ENCODE assay signal across 18 mouse cellular contexts in the genomic region with DNA sequence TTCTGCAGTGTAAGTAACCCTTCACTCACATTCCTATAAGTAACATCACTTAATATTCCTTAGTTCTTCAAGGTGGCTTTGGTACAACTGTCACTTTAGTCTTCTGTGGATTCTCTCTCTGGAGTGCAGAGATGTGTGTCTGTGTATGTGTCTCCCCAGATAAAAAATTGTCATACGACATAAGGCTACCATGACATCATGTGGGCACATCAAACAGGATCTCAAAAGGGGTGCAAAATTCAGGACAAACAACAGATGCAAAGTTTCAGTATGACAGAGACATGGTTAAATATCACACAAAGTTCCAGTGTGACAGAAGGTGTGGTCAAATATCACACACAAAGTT.
"Had no signal": no experiment of that assay in that cellular context is flagged by ENCODE, and none has a peak within 500 bp of the region (broad histone marks: within the 10 kb centered on the region; RNA-seq: fewer than 3 reads in every experiment).

No protein-coding gene starts in this region.

- H3K9me3 ChIP-seq: limb, embryonic 10.5 days; limb, embryonic 13.5 days; midbrain, embryonic 12.5 days; midbrain, embryonic 15.5 days; neural tube, embryonic 12.5 days; neural tube, embryonic 15.5 days had no signal

- H3K9ac ChIP-seq: limb, embryonic 13.5 days; midbrain, embryonic 12.5 days; midbrain, embryonic 15.5 days; neural tube, embryonic 12.5 days; neural tube, embryonic 15.5 days had no signal

- DNase-seq: kidney, adult 2 months; kidney, postnatal 25 days; layer of hippocampus, adult 9-11 months; right cerebral cortex, adult 18-20 months; right cerebral cortex, postnatal 25 days; spleen, adult 18-20 months; thymus, adult 18-20 months; thymus, postnatal 36 days had no signal

- H3K4me2 ChIP-seq: limb, embryonic 13.5 days; midbrain, embryonic 12.5 days; midbrain, embryonic 15.5 days; neural tube, embryonic 12.5 days; neural tube, embryonic 15.5 days had no signal

- ATAC-seq: intestine, postnatal 0 days; midbrain, embryonic 15.5 days had no signal

- H3K4me3 ChIP-seq: layer of hippocampus, adult 2 months; limb, embryonic 10.5 days; limb, embryonic 13.5 days; midbrain, embryonic 12.5 days; midbrain, embryonic 15.5 days; neural tube, embryonic 12.5 days; neural tube, embryonic 15.5 days had no signal

- H3K4me1 ChIP-seq: limb, embryonic 10.5 days; limb, embryonic 13.5 days; midbrain, embryonic 12.5 days; midbrain, embryonic 15.5 days; neural tube, embryonic 12.5 days; neural tube, embryonic 15.5 days had no signal

- H3K27me3 ChIP-seq: limb, embryonic 13.5 days; midbrain, embryonic 12.5 days; midbrain, embryonic 15.5 days; neural tube, embryonic 12.5 days; neural tube, embryonic 15.5 days had no signal

- H3K27ac ChIP-seq: kidney, postnatal 0 days; layer of hippocampus, adult 2 months; limb, embryonic 10.5 days; limb, embryonic 13.5 days; macrophage; midbrain, embryonic 12.5 days; midbrain, embryonic 15.5 days; neural tube, embryonic 12.5 days; neural tube, embryonic 15.5 days had no signal

- H3K36me3 ChIP-seq: limb, embryonic 10.5 days; limb, embryonic 13.5 days; midbrain, embryonic 12.5 days; midbrain, embryonic 15.5 days; neural tube, embryonic 12.5 days; neural tube, embryonic 15.5 days had no signal
